Mouse (Mus musculus) spleen, postnatal 14 days (tissue): Measurements from ENCODE around the gene Slc5a6.
A peak's percentile ranks its signal among the peaks of the same experiment; 100 is the strongest.

ENCODE experiments used
- DNase-seq, 2 experiments: peaks; one replicate each; pipeline ENCODE4 v3.0.0; 2021 to 2022; ENCODE audit warnings: low spot score in 2 of 2

Gene Slc5a6

GRCm38 (mm10) chr5:31000993-31001392, 47.7 kb downstream of the Slc5a6 start:
- DNase-seq, result no peak

DNA sequence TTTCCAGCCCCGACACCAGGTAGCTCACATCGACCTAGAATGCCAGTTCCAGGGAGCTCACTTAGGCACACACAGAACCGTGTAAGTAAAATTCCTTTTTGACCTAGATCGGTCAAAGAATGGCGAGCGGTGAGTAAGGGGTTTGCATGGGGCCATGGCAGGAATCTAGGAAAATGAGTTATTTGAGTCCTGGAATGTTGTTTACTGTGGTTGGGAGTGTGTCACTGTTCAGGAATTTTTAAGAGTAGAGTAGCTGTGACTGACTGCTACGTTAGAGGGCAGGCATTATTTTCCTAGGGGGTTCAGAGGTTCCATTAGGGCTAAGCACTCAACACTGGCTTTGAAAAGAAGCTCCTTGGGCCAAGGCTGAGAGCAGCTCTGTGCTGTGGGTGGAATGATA, 48.6 kb downstream of the Slc5a6 start:
- no peak for DNase-seq

- DNase-seq, result no peak
These were observed 49.4 kb downstream of the Slc5a6 start for GRCm38 (mm10) chr5:30999324-30999723.

DNA sequence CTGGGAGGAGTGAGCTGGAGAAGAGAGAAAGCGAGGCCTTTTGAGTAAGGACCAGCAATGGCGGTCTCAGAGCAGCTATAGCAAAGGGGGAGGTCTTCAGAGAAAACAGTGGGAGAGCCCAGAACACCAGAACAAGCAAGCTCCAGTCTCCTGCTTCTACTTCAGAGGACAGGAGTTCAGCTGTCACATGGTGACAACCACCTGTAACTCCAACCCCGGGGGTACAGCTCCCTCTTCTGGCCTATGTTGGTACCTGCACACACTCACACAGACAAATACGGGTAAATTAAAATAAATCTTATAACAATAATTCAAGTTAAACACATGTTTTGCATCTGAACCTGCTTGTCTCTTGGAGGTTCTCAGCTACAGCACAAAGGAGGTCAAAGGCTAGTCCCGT, 50.4 kb downstream of the Slc5a6 start:
- DNase-seq, result peak in 1 of 2 experiments; percentile 20

DNA sequence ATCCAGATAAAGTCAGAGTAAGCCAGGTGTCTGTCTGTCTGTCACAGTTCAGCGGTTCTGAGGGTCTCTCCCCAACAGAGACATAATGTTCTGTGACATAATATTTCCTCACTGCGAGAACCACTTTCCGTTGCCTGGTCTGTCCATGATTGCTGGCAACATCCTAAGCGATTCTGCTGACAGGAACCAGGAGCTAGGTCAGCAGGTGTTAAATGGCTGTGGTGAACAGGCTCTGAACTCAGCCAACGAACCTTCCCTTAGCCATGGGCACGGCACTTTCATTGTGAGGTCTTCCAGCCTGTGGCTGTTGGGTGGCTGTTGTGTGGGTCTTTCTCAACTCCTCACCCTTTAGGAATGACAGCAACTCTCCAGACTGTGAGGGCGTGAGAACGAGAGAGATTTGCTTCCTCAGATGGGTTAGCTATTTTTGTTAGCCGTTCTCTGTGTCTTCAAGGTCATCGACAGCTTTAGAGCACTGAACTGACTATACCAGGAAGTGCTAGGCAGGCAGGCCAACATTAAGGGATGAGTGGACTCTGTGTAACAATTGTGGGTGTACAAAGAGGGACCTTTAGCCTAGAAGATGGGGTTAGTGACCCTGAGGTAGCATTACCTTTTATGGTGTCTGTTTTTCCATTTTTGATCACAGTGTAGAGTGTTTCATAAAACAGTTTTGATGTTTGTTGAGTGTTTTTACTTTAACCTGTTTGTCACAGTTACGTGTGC, 53.7 kb downstream of the Slc5a6 start:
- DNase-seq, result no peak

- DNase-seq, result no peak
These were observed 54.6 kb downstream of the Slc5a6 start for GRCm38 (mm10) chr5:30994074-30994473.

DNA sequence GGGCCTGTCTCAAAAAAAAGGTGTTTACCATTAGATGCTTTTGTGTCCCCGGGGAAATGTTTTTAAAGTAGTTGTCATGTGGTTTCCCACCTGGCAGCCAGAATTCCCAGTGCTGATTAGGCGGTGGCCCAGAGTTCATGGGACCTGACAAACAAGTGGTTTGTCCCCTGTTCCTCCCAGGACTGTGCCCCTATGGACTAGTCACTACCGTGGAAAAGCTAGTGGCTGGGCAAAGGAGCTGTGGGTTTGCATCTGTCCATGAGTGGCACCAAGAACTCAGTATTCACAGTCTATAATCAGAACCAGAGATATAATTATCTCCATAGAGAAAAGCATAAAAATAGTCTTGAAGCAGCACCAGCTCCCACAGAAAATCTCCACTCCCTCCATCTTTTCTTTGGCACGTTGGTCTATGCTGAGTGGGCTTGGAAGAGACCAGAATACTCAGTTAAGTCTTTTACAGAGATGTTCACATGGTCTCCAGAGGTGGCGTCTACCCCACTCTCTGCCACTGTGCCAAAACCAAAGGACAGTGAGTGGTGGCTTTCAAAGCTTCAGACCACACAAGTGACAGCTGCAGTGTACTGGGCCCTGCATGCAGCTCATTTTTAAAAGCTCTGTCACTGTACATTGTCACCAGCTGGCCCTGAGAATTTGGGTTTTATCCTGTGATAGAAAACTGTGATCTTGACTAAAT, 55.6 kb downstream of the Slc5a6 start:
- no peak for DNase-seq
